Mouse (Mus musculus) hindbrain, embryonic 11.5 days (tissue): Measurements from ENCODE around the gene Tmem251. TPM values are rescaled to one million over a fixed set of nuclear protein-coding genes. Genes with fewer than 3 reads are reported as not detected.

Experiments used
- ATAC-seq: fragments of 200-750 bp; cut with Nextera tagmentation; 2 replicates; pipeline ENCODE4 v1.8.0; 2017; ENCODE audit warnings: mild to moderate bottlenecking, moderate TSS enrichment, moderate library complexity; ENCODE audit not compliant: low FRiP score
- DNase-seq: peaks from one replicate; pipeline ENCODE4 v3.0.0-alpha.2; 2015; ENCODE audit warnings: low spot score
- H3K27ac ChIP-seq: fragments of 300-500 bp; sonication (generic); 2 replicates; pipeline ENCODE4 v1.5.1; 2014; ENCODE audit warnings: mild to moderate bottlenecking, low read depth, low read length
- H3K27me3 ChIP-seq: fragments of 300-500 bp; sonication (generic); 2 replicates; pipeline ENCODE4 v1.6.1; 2014; ENCODE audit warnings: mild to moderate bottlenecking, low read length, moderate library complexity, mixed read lengths; ENCODE audit not compliant: control insufficient read depth, insufficient read depth
- H3K36me3 ChIP-seq: fragments of 300-500 bp; sonication (generic); 2 replicates; pipeline ENCODE4 v1.6.1; 2014; ENCODE audit warnings: mild to moderate bottlenecking, low read length, moderate library complexity, mixed read lengths; ENCODE audit not compliant: control insufficient read depth, insufficient read depth
- H3K4me1 ChIP-seq: fragments of 300-500 bp; sonication (generic); replicated peaks from 2 replicates; pipeline ENCODE4 v1.6.1; 2014; ENCODE audit warnings: low read length, mixed read lengths; ENCODE audit not compliant: control insufficient read depth, insufficient read depth
- H3K4me2 ChIP-seq: fragments of 300-500 bp; sonication (generic); replicated peaks from 2 replicates; pipeline ENCODE4 v1.6.1; 2014; ENCODE audit warnings: mild to moderate bottlenecking, low read depth, low read length
- H3K4me3 ChIP-seq: fragments of 300-500 bp; sonication (generic); 2 replicates; pipeline ENCODE4 v1.5.1; 2014; ENCODE audit warnings: low read depth, low read length
- H3K9ac ChIP-seq: fragments of 300-500 bp; sonication (generic); 2 replicates; pipeline ENCODE4 v1.6.1; 2014; ENCODE audit warnings: low read depth, low read length
- H3K9me3 ChIP-seq: fragments of 300-500 bp; sonication (generic); 2 replicates; pipeline ENCODE4 v1.6.1; 2016; ENCODE audit warnings: low read length; ENCODE audit not compliant: control insufficient read depth
- WGBS: fragments of 180-500 bp; shearing (Covaris S2); extraction: QIAGEN DNeasy Blood & Tissue Kit; methylation state at CpG from one replicate; pipeline ENCODE4 v1.1.7; 2014; 5-methylcytosine and 5-hydroxymethylcytosine counted together
- polyA plus RNA-seq: library from polyadenylated mRNA; unstranded; fragments of >200 nt; fragmentation: Nextera tagmentation; extraction: Ambion mirVana; gene quantifications from 2 replicates; pipeline ENCODE4 v1.2.1, GENCODE M21; 2014

Gene Tmem251
- polyA plus RNA-seq, 1 experiment from 2014 or later = 11.3 TPM

DNA sequence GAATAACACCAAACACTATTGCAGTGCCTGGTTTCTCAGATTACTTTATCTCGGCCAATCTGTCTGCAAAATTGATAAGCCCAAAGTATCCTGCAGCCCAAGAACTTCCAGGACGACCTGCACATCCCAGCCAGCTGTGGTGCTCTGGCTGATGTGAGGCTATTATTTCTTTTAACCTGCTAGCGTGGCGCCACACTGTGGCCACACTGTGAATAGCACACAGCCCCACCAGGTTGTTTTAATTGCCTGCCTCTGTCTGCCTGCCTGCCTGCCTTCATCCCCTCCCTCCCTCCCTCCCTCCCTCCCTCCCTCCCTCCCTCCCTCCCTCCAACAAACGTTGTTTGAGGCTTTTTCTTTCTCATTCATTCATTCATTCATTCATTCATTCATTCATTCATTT, 10.2 kb upstream of the Tmem251 start:
- Histone ChIP-seq H3K36me3 (no peaks in the 10 kb centered on the region), H3K27ac (no peak overlapping the region), H3K27me3 (no peaks in the 10 kb centered on the region), H3K4me3 (no peak overlapping the region), H3K4me1 (peaks cover 7% of the 10 kb centered on the region; the same call in 1 of the 2 replicates), H3K4me2 (no peak overlapping the region), H3K9me3 (no peaks in the 10 kb centered on the region), H3K9ac (no peak overlapping the region)
- ATAC-seq = no peak
- DNase-seq = peak; percentile 78
- WGBS = 14% methylated on average over 4 of the region's 5 CpGs

DNA sequence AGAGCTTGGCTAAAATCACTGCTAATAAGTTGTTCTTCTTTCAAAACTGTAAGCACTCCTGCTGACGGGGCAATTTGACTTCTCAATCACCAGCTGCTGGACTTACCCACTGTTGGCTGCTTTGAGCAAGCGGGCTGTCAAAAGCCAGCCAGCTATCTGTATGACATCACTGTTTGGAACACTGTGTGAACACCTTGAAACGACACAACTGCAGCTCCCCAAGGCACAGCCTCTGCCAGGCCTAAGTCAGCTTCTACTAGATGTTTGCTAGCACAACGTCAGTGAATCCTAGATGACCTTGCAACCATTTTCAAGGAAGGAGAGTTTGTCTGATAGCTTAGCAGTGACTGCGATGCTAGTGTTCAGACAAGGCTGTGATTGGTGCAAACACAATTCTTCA, 4.5 kb upstream of the Tmem251 start:
- Histone ChIP-seq H3K9ac (no peak overlapping the region), H3K9me3 (no peaks in the 10 kb centered on the region), H3K4me1 (peaks cover 4% of the 10 kb centered on the region; the same call in 1 of the 2 replicates), H3K27me3 (no peaks in the 10 kb centered on the region), H3K27ac (no peak overlapping the region), H3K4me3 (no peak overlapping the region), H3K4me2 (no peak overlapping the region), H3K36me3 (no peaks in the 10 kb centered on the region)
- no peak for ATAC-seq
- 83% methylated on average over 5 of the region's 5 CpGs for WGBS
- no peak for DNase-seq

DNA sequence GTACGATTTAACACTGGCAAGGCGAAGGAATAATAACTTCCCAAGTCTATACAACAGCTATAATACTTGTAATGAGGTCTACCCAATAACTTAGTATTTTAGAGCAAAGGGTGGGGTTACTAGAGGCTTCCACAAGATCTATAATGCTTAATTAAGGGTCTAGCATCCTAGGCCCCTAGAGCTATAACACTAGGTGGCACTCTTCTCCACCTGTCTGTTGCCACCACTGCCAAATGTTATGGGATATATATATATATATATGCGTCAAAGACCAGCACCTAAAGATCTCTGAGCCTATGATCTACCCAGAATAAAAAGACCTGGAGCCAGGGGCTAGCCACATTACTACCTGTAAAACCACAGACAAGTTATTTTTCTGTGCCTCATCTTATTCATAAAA, 3.3 kb upstream of the Tmem251 start:
- ATAC-seq (no peak), DNase-seq (no peak)
- Histone ChIP-seq H3K27ac (no peak overlapping the region), H3K9ac (no peak overlapping the region), H3K36me3 (no peaks in the 10 kb centered on the region), H3K4me3 (no peak overlapping the region), H3K27me3 (no peaks in the 10 kb centered on the region), H3K9me3 (no peaks in the 10 kb centered on the region), H3K4me2 (no peak overlapping the region), H3K4me1 (peaks cover 6% of the 10 kb centered on the region; the same call in 1 of the 2 replicates)
- WGBS = 71% methylated on average over 3 of the region's 3 CpGs

DNA sequence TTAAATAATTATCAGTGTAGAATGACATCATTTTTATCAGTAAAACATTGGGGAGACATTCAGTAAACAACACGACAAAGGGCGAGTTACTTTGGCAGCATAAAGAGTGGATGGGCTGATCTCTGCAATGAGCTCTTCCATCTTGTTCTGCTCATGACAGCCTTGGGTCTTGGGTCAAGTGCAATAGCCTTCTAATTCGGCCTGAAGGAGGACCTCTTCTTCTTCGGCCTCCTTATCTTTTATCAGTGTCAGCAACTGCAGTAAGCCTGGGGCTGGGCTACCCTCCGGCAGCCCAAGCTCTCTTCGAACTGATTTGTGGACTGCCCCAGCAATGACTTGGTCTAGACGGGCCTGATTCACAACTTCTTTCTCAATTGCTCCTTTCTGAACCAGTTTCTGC, 1.5 kb upstream of the Tmem251 start:
- Histone ChIP-seq H3K4me2 (no peak overlapping the region), H3K36me3 (no peaks in the 10 kb centered on the region), H3K27me3 (no peaks in the 10 kb centered on the region), H3K9me3 (no peaks in the 10 kb centered on the region), H3K27ac (no peak overlapping the region), H3K4me1 (peaks cover 6% of the 10 kb centered on the region; the same call in 1 of the 2 replicates), H3K4me3 (no peak overlapping the region), H3K9ac (no peak overlapping the region)
- WGBS = 92% methylated on average over 7 of the region's 7 CpGs
- ATAC-seq = no peak
- no peak for DNase-seq

DNA sequence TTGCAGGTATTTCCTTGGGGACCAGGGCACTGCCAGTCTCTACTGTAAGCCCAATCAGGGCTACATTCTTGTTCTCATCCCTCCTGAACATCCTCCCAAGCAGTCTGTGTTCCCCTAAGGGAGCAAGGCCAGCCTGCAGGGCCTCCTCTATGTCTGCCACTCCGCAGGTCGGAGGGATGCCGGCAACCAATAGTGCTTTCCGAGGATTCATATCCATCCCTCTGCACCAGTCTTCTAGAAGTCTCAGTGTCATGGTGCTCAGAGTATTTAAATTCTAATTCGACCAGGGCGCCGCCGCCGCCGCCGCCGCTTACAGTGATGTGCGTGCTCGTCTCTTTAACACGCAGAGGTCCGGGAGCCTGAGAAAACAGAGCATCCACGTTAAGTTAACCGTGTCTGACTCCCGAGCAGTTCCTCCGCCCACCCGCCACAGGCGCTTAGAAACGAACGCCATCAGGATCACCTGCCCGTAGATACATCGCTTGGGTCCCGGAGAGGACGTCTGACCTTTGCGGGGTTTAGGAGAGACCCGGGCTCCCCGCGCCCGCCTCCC, 450 bp upstream of the Tmem251 start:
- Histone ChIP-seq H3K27me3 (no peaks in the 10 kb centered on the region), H3K36me3 (no peaks in the 10 kb centered on the region), H3K4me1 (peaks cover 6% of the 10 kb centered on the region; the same call in 1 of the 2 replicates), H3K9ac (peak overlapping the region; percentile 84), H3K27ac (peak overlapping the region; percentile 89), H3K4me3 (peak overlapping the region; percentile 86), H3K9me3 (no peaks in the 10 kb centered on the region), H3K4me2 (peak overlapping the region; percentile 80)
- no peak for DNase-seq
- under 1% methylated on average over 32 of the region's 33 CpGs for WGBS
- ATAC-seq = peak; percentile 49; the same call in 1 of the 2 replicates

DNA sequence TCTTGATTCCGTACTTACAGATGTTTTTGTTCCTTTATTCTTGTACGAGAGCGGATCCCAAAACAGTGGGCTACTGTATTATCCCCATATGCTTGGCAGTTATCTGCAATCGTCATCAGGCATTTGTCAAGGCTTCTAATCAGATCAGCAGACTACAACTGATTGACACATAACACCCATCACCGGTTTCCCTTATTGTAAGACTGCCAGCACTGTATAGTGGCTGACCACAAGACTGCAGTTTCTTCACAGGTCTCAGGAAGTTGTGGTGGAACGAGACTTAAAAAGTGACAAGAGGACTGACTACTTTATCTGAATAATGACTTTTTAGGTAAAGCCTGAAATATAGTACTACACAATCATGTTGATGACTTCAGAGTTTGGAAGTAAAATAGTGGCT, 1.3 kb downstream of the Tmem251 start:
- H3K4me1 ChIP-seq = peaks cover 6% of the 10 kb centered on the region; the same call in 1 of the 2 replicates
- peak overlapping the region; percentile 80; the same call in 1 of the 2 replicates for H3K4me2 ChIP-seq
- no peak for ATAC-seq
- no peak overlapping the region for H3K27ac ChIP-seq
- no peaks in the 10 kb centered on the region for H3K27me3 ChIP-seq
- WGBS = 71% methylated on average over 6 of the region's 6 CpGs
- H3K9me3 ChIP-seq = no peaks in the 10 kb centered on the region
- H3K36me3 ChIP-seq = no peaks in the 10 kb centered on the region
- 0 out of 2 replicates have a peak overlapping the region, but pooled peaks have one; percentile 1 for H3K4me3 ChIP-seq
- no peak overlapping the region for H3K9ac ChIP-seq
- DNase-seq = no peak

DNA sequence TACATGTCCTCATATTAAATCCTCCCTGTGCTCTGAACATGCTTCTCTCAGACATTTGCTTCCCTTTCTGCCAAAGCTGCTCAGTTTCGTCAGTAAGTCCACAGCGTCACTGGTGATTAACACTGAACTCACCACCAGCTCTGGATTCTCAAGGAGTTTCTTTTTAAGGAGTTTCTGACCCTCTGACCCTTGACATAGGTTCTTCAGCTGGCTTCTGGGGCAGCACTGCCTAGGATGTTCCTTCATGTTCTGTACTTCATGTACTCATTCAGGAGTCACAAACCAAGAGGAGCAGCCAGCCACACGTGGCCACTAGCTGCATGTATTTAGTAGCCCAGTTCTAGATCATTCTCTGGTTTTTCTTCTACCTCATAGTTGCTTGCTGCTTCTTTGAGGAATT, 4.7 kb downstream of the Tmem251 start:
- 0 out of 2 replicates have a peak, but pooled peaks cover 2% of the 10 kb centered on the region for H3K4me1 ChIP-seq
- DNase-seq = no peak
- no peaks in the 10 kb centered on the region for H3K36me3 ChIP-seq
- H3K4me2 ChIP-seq = no peak overlapping the region
- no peak for ATAC-seq
- no peak overlapping the region for H3K27ac ChIP-seq
- H3K9ac ChIP-seq = no peak overlapping the region
- no peaks in the 10 kb centered on the region for H3K27me3 ChIP-seq
- H3K9me3 ChIP-seq = no peaks in the 10 kb centered on the region
- H3K4me3 ChIP-seq = no peak overlapping the region
- WGBS = 86% methylated on average over 3 of the region's 3 CpGs

DNA sequence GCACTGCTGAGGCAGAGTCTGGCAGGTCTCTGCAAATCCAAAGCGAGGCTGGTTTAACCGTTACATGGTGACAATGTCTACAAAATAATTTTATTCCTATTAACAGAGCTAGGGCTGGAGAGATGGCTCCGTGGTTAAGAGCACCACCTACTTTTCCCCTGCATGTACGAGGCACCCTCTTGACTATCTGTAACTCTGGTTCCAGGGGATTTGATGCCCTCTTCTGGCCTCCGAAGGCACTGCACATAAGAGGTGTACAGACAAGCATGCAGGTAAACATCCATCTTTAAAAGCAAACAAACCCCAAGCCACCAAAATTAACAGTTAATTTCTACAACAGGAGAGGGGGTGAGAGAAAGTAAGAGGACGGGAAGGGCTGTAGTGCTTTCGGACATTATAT, 12.7 kb downstream of the Tmem251 start:
- WGBS = 90% methylated on average over 7 of the region's 7 CpGs
- Histone ChIP-seq H3K4me2 (peak overlapping the region; percentile 85; the same call in 1 of the 2 replicates), H3K4me3 (peak overlapping the region; percentile 61), H3K9me3 (no peaks in the 10 kb centered on the region), H3K9ac (no peak overlapping the region), H3K36me3 (no peaks in the 10 kb centered on the region), H3K4me1 (peaks cover 6% of the 10 kb centered on the region), H3K27me3 (no peaks in the 10 kb centered on the region), H3K27ac (no peak overlapping the region)
- ATAC-seq (no peak), DNase-seq (peak; percentile 41)

DNA sequence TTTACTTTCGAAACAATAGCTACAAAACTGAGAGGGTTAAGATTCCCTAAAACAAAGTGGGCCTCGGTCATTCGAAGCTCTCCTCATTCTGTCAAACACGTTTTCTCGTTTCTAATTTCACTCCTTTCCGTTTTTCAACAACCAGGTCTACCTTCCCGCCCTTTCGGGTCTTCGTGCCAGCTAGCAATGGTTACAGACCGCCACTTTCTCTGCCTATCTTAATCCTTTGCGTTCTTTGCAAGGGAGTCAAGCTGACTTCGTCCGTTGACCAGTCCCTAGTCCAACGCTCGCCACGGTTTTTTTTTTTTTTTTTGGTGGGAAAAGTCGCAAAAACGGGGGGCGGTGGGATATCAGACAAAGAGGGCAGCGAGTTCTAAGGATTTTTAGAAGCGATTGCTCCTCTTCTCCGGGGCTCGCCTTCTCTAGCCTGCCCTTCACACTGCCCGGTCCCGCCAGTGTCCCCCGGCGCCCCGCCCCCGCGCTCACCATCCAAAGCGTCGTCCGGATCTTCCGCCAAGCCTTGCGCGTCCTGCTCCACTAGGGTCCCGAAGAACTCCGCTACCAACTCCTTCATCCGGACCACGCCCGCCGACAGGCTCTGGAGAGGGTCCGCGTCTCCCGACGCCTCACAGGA, 13.6 kb downstream of the Tmem251 start:
- no peak for DNase-seq

More for the DNA sequence above, 13.6 kb downstream of the Tmem251 start:
- H3K9ac ChIP-seq = peak overlapping the region; percentile 85
- WGBS = 2% methylated on average over 46 of the region's 46 CpGs
- no peaks in the 10 kb centered on the region for H3K9me3 ChIP-seq
- ATAC-seq = peak; percentile 87
- H3K4me3 ChIP-seq = peak overlapping the region; percentile 61
- no peaks in the 10 kb centered on the region for H3K27me3 ChIP-seq
- no peaks in the 10 kb centered on the region for H3K36me3 ChIP-seq
- H3K4me2 ChIP-seq = peak overlapping the region; percentile 85
- peaks cover 6% of the 10 kb centered on the region for H3K4me1 ChIP-seq
- H3K27ac ChIP-seq = peak overlapping the region; percentile 74
